Mouse (Mus musculus): ENCODE data around the gene Klrb1a. TPM values are rescaled to one million over a fixed set of nuclear protein-coding genes. Genes with fewer than 3 reads are reported as not detected.

Gene Klrb1a
- polyA plus RNA-seq, 1 experiment = not detected

- Histone ChIP-seq H3K27ac (replicated peaks; ENCODE audit: low read depth, low read length) (no peak within 1 kb of the TSS), H3K4me1 (ENCODE audit: control insufficient read depth, insufficient read depth, insufficient read length, low read length) (no peaks in the 10 kb centered on the region), H3K4me3 (ENCODE audit: insufficient read depth, low read depth, low read length) (no peak within 1 kb of the TSS)
Measured at GRCm38 (mm10) chr6:128581508-128581907, 41.8 kb downstream of the Klrb1a start, which contains the start of gene A2ml1. A2ml1 (minus strand) TSS chr6:128581608.

- H3K27ac ChIP-seq (replicated peaks; ENCODE audit: low read depth, low read length) = no peak overlapping the region
- H3K4me3 ChIP-seq (ENCODE audit: insufficient read depth, low read depth, low read length) = no peak overlapping the region
- H3K4me1 ChIP-seq (ENCODE audit: control insufficient read depth, insufficient read depth, insufficient read length, low read length) = no peaks in the 10 kb centered on the region
Measured at GRCm38 (mm10) chr6:128577301-128577700, 46.0 kb downstream of the Klrb1a start.

- H3K4me3 ChIP-seq (ENCODE audit: insufficient read depth, low read depth, low read length) = no peak overlapping the region
- H3K27ac ChIP-seq (replicated peaks; ENCODE audit: low read depth, low read length) = no peak overlapping the region
- H3K4me1 ChIP-seq (ENCODE audit: control insufficient read depth, insufficient read depth, insufficient read length, low read length) = no peaks in the 10 kb centered on the region
Measured at GRCm38 (mm10) chr6:128566589-128566988, 56.7 kb downstream of the Klrb1a start.

Other genes with a start within 250 kb of the Klrb1a start
- gene Tex52, start 248.1 kb downstream of the Klrb1a start, polyA plus RNA-seq (2012; ENCODE audit: insufficient read depth, insufficient read length, missing spikeins) = not detected in 2 replicates
- gene Gm44596, start 248.0 kb downstream of the Klrb1a start, polyA plus RNA-seq (2012; ENCODE audit: insufficient read depth, insufficient read length, missing spikeins) = not detected in 2 replicates
- gene Nrip2, start 224.2 kb downstream of the Klrb1a start, polyA plus RNA-seq (2012; ENCODE audit: insufficient read depth, insufficient read length, missing spikeins) = 1.1 and 2.3 TPM in 2 replicates
- 6.9 and 18.1 TPM in 2 replicates for gene Itfg2, start 198.6 kb downstream of the Klrb1a start, polyA plus RNA-seq (2012; ENCODE audit: insufficient read depth, insufficient read length, missing spikeins)
- gene Fkbp4, start 184.9 kb downstream of the Klrb1a start, polyA plus RNA-seq (2012; ENCODE audit: insufficient read depth, insufficient read length, missing spikeins) = 90.5 and 140 TPM in 2 replicates
- 4.1 TPM in 1 of 2 replicates, not detected in the other for gene Pzp, start 96.8 kb downstream of the Klrb1a start, polyA plus RNA-seq (2012; ENCODE audit: insufficient read depth, insufficient read length, missing spikeins)
- not detected in 2 replicates for gene A2ml1, start 41.9 kb downstream of the Klrb1a start, polyA plus RNA-seq (2012; ENCODE audit: insufficient read depth, insufficient read length, missing spikeins)
- not detected in 2 replicates for gene Clec2h, start 38.9 kb upstream of the Klrb1a start, polyA plus RNA-seq (2012; ENCODE audit: insufficient read depth, insufficient read length, missing spikeins)
- gene Klrb1, start 99.5 kb upstream of the Klrb1a start, polyA plus RNA-seq (2012; ENCODE audit: insufficient read depth, insufficient read length, missing spikeins) = not detected in 2 replicates
- not detected in 2 replicates for gene Klrb1c, start 165.7 kb upstream of the Klrb1a start, polyA plus RNA-seq (2012; ENCODE audit: insufficient read depth, insufficient read length, missing spikeins)
- not detected in 2 replicates for gene Gm44511, start 202.8 kb upstream of the Klrb1a start, polyA plus RNA-seq (2012; ENCODE audit: insufficient read depth, insufficient read length, missing spikeins)
- gene Klrb1b, start 202.8 kb upstream of the Klrb1a start, polyA plus RNA-seq (2012; ENCODE audit: insufficient read depth, insufficient read length, missing spikeins) = 1.2 TPM in 1 of 2 replicates, not detected in the other